Mouse (Mus musculus) thymus, postnatal 25 days (tissue): ENCODE data around the gene Tpst2.

Experiments used
- DNase-seq: peaks from one replicate; pipeline ENCODE4 v3.0.0; 2022

Tpst2 gene

DNA sequence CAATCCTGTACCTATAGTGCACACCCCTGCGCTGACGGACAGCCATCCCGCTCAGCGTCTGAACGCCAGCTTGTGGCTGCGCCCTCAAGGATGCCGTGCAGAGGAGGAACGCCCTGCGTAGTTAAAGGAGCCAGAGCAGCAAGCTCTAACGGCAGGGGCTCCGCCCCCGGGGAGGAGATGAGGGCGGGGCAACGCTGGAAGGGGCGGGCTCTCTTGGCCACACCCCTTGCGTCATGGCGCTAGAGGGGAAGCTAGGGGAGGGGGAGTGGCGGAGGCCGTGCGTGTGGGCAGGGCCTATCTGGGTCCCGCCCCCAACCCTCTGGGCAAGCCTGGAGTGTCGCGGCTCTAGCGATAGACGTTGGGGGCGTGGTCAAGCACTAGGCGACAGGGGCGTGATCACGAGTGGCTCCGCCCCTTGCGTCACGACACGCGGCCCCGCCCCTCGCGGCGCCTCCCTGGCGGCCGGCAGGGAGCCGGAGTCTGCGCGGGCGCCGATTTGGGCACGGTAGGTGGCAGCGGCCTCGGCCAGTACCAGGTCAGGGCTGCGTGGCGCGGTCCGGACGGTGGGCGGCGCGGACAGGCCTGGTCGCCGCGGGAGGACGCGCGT lies at the start of gene Tpst2:
TSS of gene Tpst2 (plus strand) at position 425 of the 607 bp plus-strand sequence.
- DNase-seq, result peak; percentile 100

DNA sequence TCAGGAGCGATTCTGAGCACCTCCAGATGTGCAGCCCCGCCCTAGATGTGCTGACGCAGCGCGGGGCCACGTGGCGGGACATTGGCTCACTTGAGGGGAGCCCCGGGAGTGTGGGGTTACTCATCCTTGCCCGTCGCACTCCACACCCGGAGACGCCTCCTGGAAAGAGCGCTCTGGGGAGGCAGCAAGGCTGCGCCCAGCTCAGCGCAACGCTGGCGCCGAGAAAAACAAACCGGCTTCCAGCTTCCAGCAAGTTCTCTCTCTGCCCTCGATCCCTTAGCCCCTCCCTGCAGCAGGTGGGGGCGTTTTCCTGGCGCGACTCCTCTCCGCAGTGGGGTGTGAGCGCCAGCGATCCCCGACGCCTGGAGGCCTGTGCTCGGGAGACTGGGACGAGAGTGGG lies 49.1 kb upstream of the Tpst2 start:
- no peak for DNase-seq

- DNase-seq, result no peak
These were observed 48.6 kb upstream of the Tpst2 start for GRCm38 (mm10) chr5:112227898-112228239.

GRCm38 (mm10) chr5:112228240-112229076 lies 48.0 kb upstream of the Tpst2 start:
- DNase-seq, result no peak

GRCm38 (mm10) chr5:112235806-112236205 lies 40.7 kb upstream of the Tpst2 start:
- DNase-seq, result no peak

GRCm38 (mm10) chr5:112236631-112237030 lies 39.9 kb upstream of the Tpst2 start:
- DNase-seq, result no peak

GRCm38 (mm10) chr5:112237439-112237838 lies 39.1 kb upstream of the Tpst2 start:
- peak; percentile 60 for DNase-seq

- DNase-seq, result no peak
These were observed 38.5 kb upstream of the Tpst2 start for GRCm38 (mm10) chr5:112237866-112238570.

DNA sequence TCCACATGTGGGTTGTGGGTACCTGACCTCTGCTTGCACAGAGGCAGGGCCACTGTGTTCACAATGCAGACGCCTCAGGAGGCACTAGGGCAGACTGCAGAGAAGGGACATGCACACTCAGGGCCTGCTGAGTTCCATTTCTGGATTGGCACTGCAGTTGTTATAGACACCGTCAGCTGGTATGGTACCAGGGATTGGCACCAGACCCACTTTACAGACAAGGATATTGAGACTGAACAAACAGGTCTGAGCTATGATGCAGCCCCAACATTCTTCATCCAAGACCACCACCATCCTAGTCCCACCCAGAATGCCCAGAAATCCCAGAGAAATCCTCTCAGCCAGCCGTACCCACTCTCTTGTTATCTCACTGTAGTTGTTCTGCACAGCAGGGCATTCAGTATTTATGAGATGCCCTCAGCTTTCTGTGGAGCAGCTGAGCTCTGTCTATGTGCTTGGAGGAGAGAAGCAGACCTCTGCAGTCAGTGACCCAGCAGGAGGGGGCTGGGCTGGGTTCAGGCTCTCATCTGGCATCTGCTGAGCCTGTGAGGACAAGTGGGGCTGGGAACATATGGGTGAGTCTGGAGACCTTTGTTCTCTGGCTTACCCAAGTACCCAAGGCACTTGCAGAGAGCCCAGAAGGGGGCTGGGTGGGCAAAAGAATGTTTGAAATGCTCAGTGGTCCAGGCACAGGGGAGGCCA lies 37.6 kb upstream of the Tpst2 start:
- DNase-seq, result no peak

DNA sequence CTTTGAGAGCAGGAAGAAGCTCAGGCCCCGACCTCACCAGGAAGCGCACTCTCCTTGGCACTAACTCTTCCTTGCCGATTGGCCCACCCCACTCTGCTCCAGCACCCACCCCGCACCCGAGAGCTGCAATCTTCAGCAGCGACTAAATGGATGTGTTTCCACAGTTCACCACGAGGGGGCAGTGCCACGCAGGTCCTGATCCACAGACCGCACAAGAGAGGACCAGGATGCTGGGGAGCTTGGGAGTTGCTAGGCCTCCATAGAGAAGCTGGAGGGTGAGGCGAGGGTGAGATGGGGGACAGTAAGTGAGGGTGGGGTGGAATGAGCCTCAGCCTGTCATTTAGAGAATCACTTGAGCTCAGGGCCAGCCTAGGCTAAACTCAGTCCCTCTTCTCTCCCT lies 35.7 kb upstream of the Tpst2 start:
- peak; percentile 89 for DNase-seq

DNA sequence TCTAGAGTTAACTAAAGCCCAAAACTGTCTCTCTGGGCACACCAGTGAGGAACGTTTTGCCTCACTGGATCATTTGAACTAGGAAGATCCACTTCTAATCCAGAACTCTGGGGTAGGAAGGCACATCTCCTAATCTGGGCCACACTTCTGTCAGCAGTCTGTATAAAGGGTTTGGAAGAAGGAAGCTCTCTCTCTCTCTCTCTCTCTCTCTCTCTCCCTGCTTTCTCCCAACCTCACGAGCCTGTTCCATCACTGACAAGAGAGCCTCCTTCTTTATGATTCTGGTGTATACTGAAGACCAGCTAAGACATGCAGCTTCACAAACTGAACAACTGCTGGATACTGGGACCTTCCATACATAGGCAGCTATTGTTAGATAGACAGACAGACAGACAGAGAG lies 34.6 kb upstream of the Tpst2 start:
- no peak for DNase-seq

- peak; percentile 31 for DNase-seq
These were observed 34.1 kb upstream of the Tpst2 start for GRCm38 (mm10) chr5:112242361-112242778.

DNA sequence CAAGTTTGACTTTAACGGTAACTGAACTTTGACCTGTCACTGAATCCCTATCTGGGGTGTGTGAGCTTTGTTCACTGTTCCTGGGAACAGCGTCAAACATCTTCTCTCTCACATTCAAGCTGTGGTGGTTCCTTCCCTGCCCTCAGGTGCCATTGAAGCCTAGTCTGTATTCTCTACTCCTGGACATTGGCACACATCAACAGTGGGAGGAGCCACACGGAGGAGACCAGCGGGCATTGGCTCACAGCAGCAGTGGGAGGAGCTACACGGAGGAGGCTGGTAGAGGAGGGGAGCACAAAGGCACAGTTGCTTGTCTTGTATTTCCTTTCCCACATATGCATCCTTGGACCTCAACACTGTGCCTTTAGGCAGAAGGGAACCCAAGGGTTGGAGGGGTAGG lies 33.5 kb upstream of the Tpst2 start:
- DNase-seq, result no peak

- DNase-seq, result no peak
These were observed 32.8 kb upstream of the Tpst2 start for GRCm38 (mm10) chr5:112243539-112244274.

GRCm38 (mm10) chr5:112244275-112244562 lies 32.3 kb upstream of the Tpst2 start:
- no peak for DNase-seq

- no peak for DNase-seq
These were observed 31.4 kb upstream of the Tpst2 start for GRCm38 (mm10) chr5:112244890-112245615.

GRCm38 (mm10) chr5:112247399-112247798 lies 29.1 kb upstream of the Tpst2 start:
- DNase-seq, result no peak

DNA sequence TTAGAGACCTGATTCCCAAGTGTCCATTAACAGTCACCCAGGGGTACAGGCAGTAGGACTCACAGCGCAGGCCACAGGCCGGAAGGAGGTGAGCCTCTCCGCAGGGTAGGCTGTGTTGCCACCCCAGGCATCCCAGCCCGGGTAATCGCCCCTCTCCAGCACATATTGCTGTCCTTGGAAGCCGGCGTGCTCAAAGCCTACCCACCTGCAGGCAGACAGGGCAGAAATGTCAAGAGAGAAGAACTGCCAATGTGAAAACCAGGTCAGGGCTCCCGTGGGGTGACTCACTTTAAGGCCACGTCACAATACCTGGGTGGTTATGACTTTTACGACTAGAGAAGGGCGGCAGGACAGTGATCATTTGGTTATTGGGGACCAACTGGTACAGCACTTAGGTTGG lies 27.4 kb upstream of the Tpst2 start:
- DNase-seq, result no peak

DNA sequence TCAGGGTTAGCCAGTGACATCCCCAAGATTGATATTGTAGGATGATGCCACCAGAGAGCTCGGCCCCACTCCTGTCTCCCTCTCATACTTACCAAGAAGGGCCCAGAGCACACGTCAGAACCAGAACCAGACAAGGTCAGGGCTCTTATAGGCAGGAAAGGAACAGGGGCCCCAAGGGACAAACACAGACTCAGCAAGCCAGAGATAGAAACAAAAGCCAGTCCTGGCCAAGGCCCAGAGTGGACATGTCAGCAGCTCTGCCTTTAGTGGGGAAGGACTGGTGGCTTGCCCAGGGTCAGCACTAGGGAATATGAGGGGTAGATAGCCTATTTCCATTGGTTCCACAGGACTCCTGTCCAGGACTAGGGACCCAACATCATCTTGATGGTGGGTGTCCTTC lies 24.1 kb upstream of the Tpst2 start, which contains the start of gene Cryba4:
TSS of gene Cryba4 (minus strand) at position 119 of the 400 bp plus-strand sequence.
- DNase-seq, result no peak

DNA sequence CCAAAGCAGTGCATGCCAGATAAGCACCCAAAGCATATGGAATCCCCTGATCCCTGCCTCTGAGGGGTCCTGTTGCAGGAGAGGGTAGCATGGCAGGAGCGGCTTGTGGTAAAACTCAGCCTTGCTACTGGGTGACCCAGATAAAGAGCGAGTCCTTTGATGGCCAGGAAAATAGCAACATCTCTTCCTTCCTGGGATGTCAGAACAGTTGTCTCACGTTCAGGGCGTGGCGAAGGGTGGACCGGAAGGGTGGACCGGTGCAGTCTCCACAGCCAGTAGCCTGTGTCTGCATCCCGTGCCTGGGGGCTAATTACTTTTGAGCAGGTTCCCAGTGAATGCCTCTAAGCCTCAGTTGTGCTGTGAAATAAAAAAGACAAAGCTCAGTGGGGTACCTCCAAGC lies 23.3 kb upstream of the Tpst2 start:
- no peak for DNase-seq

DNA sequence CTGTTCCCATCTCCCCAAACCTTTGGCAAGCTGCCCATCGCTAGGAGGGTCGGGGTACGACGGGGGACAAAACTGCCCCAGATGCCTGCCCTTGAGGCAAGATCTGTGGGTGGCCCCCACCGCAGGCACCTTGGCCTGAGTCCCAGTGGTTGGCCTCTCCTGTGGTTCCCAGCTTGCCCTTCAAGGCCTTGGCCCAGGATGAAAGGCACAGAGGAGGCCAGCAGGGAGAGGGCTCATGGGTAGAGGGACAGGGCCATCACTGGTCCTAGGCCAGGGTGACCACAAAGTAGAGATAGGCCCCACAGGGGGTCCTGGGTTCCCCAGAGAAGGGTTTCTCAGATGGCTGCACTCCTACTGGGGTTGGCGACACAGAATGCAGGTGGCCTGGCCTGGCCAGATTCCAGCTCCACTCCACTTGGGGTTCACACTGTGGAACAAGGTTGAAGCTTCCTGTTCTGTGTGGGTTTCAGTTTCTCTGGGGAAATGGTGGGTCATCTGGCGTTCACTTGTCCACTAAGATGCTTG lies 22.1 kb upstream of the Tpst2 start:
- no peak for DNase-seq

- no peak for DNase-seq
These were observed 21.1 kb upstream of the Tpst2 start, which contains the start of gene Crybb1 for GRCm38 (mm10) chr5:112255426-112255825. Gene Crybb1, plus strand, starts transcription at chr5:112255815.
